Mouse (Mus musculus) fat pad, adult 2 months (tissue): ENCODE measurements around the gene Ptprc.

Experiments
- DNase-seq: peaks from one replicate; pipeline ENCODE4 v3.0.0-alpha.2; 2011; ENCODE audit warnings: low read depth, low spot score; ENCODE audit errors: extremely low read depth

Gene Ptprc

GRCm38 (mm10) chr1:138044196-138044945 is 131.1 kb downstream of the Ptprc start:
- DNase-seq, result no peak

GRCm38 (mm10) chr1:138040556-138040955 is 135.0 kb downstream of the Ptprc start:
- DNase-seq, result no peak

GRCm38 (mm10) chr1:138039201-138039600 is 136.3 kb downstream of the Ptprc start:
- DNase-seq, result no peak

- no peak for DNase-seq
These were observed 138.0 kb downstream of the Ptprc start for GRCm38 (mm10) chr1:138037484-138037883.

- DNase-seq, result no peak
These were observed 145.9 kb downstream of the Ptprc start for GRCm38 (mm10) chr1:138029649-138030048.

- no peak for DNase-seq
These were observed 150.2 kb downstream of the Ptprc start for GRCm38 (mm10) chr1:138025298-138025697.

- no peak for DNase-seq
These were observed 151.9 kb downstream of the Ptprc start for GRCm38 (mm10) chr1:138023601-138024000.

GRCm38 (mm10) chr1:138022918-138023295 is 152.6 kb downstream of the Ptprc start:
- no peak for DNase-seq

- no peak for DNase-seq
These were observed 153.3 kb downstream of the Ptprc start for GRCm38 (mm10) chr1:138021962-138022917.
